Mouse (Mus musculus) skeletal muscle tissue, postnatal 0 days (tissue): Measurements from ENCODE around the gene Gm21887. TPM values are rescaled to one million over a fixed set of nuclear protein-coding genes. Genes with fewer than 3 reads are reported as not detected.

Experiments
- polyA plus RNA-seq: library from polyadenylated mRNA; unstranded; fragments of >200 nt; fragmentation: Nextera tagmentation; extraction: Ambion mirVana; gene quantifications from 2 replicates; pipeline ENCODE4 v1.2.1, GENCODE M21; 2015

Gene Gm21887
- 23.8 and 39.6 TPM in 2 replicates for polyA plus RNA-seq

GRCm38 (mm10) chrX:170009016-170009750, at the start of gene Gm21887:
Gene Gm21887 (plus strand): TSS chrX:170009659.

Other genes with a start within 250 kb of the Gm21887 start
- 0.13 TPM in 1 of 2 replicates, not detected in the other for gene 4933400A11Rik, start 230.0 kb upstream of the Gm21887 start, polyA plus RNA-seq